Mouse (Mus musculus) ES-Bruce4 (cell line): Measurements from ENCODE around the gene Tbck.

Experiments
- CTCF ChIP-seq: IDR thresholded peaks from one replicate; pipeline ENCODE4 v1.8.1; 2011; ENCODE audit warnings: low read depth, low read length
- EP300 ChIP-seq: IDR thresholded peaks from 2 replicates; pipeline ENCODE4 v1.6.1; 2011; ENCODE audit warnings: low read depth, low read length; ENCODE audit not compliant: insufficient read depth
- POLR2A ChIP-seq: IDR thresholded peaks from one replicate; pipeline ENCODE4 v1.8.1; 2011; ENCODE audit warnings: low read length; ENCODE audit not compliant: insufficient read depth

- no peak for TF ChIP-seq CTCF
- no peak for TF ChIP-seq POLR2A
- TF ChIP-seq EP300: no peak
Measured at GRCm38 (mm10) chr3:132839516-132839915, 155.6 kb downstream of the Tbck start.
